Mouse (Mus musculus) embryonic fibroblast, embryonic 13.5 days (primary cell): ENCODE measurements at regions not wholly inside any gene's neighbourhood (a gene's known extent, or its start where the extent isn't known, plus 50 kb on each side); places are given as distances from the start of the nearest gene placed in this dataset.

Source experiments
- CTCF ChIP-seq: IDR thresholded peaks from 2 replicates; pipeline ENCODE4 v1.5.1; 2011; ENCODE audit warnings: mild to moderate bottlenecking, control low read depth, low read length, moderate library complexity, borderline replicate concordance; ENCODE audit not compliant: insufficient read depth
- POLR2A ChIP-seq: IDR thresholded peaks from 2 replicates; pipeline ENCODE4 v1.6.1; 2011; ENCODE audit warnings: low read depth, mild to moderate bottlenecking, control low read depth, low read length, moderate library complexity

DNA sequence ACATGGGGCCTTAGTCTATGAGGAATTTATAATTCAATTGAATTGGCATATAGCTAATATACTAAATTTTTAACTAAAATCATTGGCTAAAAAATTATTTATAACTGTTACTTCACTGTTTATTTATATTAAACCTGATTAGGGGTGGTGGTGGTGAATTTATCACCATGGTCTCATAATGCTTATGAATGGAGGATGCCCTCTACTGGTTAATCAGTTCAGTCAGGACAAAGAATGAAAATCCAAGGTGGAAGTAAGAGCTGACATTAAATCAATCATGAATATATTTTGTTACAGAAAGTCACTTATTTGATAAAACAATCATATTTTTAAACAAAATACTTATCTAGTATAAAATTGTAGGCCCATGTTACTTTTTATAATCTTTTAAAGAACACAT, 104.3 kb upstream of the Rgs1 start:
- TF ChIP-seq CTCF (no peak), POLR2A (no peak)
